Mouse (Mus musculus) embryonic facial prominence, embryonic 11.5 days (tissue): ENCODE data around the gene Lca5. TPM values are rescaled to one million over a fixed set of nuclear protein-coding genes. Genes with fewer than 3 reads are reported as not detected.

Experiments
- ATAC-seq: fragments of 200-750 bp; cut with Nextera tagmentation; replicated peaks from 2 replicates; pipeline ENCODE4 v1.8.0; 2017; ENCODE audit warnings: low read depth; ENCODE audit not compliant: insufficient number of reproducible peaks, low FRiP score, low TSS enrichment
- DNase-seq: peaks from one replicate; pipeline ENCODE4 v3.0.0-alpha.2; 2015; ENCODE audit warnings: low spot score
- H3K27ac ChIP-seq: fragments of 300-500 bp; sonication (generic); replicated peaks from 2 replicates; pipeline ENCODE4 v1.5.1; 2014; ENCODE audit warnings: mild to moderate bottlenecking, low read depth, low read length, control low read depth
- H3K27me3 ChIP-seq: fragments of 300-500 bp; sonication (generic); 2 replicates; pipeline ENCODE4 v1.6.1; 2014; ENCODE audit warnings: mild to moderate bottlenecking, low read length, moderate library complexity, mixed read lengths; ENCODE audit not compliant: control insufficient read depth, insufficient read depth
- H3K36me3 ChIP-seq: fragments of 300-500 bp; sonication (generic); replicated peaks from 2 replicates; pipeline ENCODE4 v1.6.1; 2014; ENCODE audit warnings: low read depth, mild to moderate bottlenecking, low read length, moderate library complexity, mixed read lengths; ENCODE audit not compliant: control insufficient read depth, insufficient read depth
- H3K4me1 ChIP-seq: fragments of 300-500 bp; sonication (generic); 2 replicates; pipeline ENCODE4 v1.6.1; 2014; ENCODE audit warnings: low read length, mixed read lengths; ENCODE audit not compliant: control insufficient read depth, insufficient read depth
- H3K4me2 ChIP-seq: fragments of 300-500 bp; sonication (generic); 2 replicates; pipeline ENCODE4 v1.6.1; 2014; ENCODE audit warnings: low read depth, mild to moderate bottlenecking, control low read depth, low read length, moderate library complexity
- H3K4me3 ChIP-seq: fragments of 300-500 bp; sonication (generic); 2 replicates; pipeline ENCODE4 v1.5.1; 2014; ENCODE audit warnings: low read depth, low read length, control low read depth
- H3K9ac ChIP-seq: fragments of 300-500 bp; sonication (generic); replicated peaks from 2 replicates; pipeline ENCODE4 v1.6.1; 2014; ENCODE audit warnings: mild to moderate bottlenecking, control low read depth, low read length
- H3K9me3 ChIP-seq: fragments of 300-500 bp; sonication (generic); replicated peaks from 2 replicates; pipeline ENCODE4 v1.6.1; 2016; ENCODE audit warnings: mild to moderate bottlenecking, low read length, inconsistent platforms, mixed read lengths; ENCODE audit not compliant: control insufficient read depth
- WGBS: fragments of 180-500 bp; shearing (Covaris S2); extraction: QIAGEN DNeasy Blood & Tissue Kit; methylation state at CpG from one replicate; pipeline ENCODE4 v1.1.7; 2014; 5-methylcytosine and 5-hydroxymethylcytosine counted together
- polyA plus RNA-seq: library from polyadenylated mRNA; unstranded; fragments of >200 nt; fragmentation: Nextera tagmentation; extraction: Ambion mirVana; gene quantifications from 2 replicates; pipeline ENCODE4 v1.2.1, GENCODE M21; 2014

Gene Lca5
- polyA plus RNA-seq, 1 experiment from 2014 or later, result 27.1 TPM

DNA sequence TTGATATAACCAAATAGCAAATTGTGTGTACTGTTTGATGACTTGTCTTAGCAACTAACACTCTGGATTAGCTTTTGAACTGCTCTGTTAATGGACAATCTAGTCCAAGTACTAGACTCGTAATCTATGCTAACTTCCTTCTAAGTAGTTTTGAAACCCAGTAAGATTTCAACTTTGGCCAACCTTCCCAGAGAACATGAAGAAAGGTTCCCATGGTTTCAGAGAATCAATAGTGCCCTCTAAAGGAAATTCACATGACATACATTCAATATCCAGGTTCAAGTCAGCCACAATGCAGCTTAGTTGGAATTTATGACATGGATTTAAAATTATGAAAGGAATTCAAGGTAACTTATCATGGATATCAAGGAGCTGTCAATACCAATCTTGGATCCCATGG, 70.0 kb downstream of the Lca5 start:
- DNase-seq, result peak; percentile 63
- H3K36me3 ChIP-seq, result no peaks in the 10 kb centered on the region
- H3K27me3 ChIP-seq, result no peaks in the 10 kb centered on the region
- no peaks in the 10 kb centered on the region for H3K4me1 ChIP-seq
- no peak overlapping the region for H3K4me2 ChIP-seq
- ATAC-seq, result no peak
- H3K27ac ChIP-seq, result no peak overlapping the region
- WGBS, result 36% methylated on average over 1 of the region's 1 CpGs
- H3K9ac ChIP-seq, result no peak overlapping the region
- H3K9me3 ChIP-seq, result no peaks in the 10 kb centered on the region
- H3K4me3 ChIP-seq, result no peak overlapping the region

- WGBS, result 95% methylated on average over 1 of the region's 1 CpGs
- Histone ChIP-seq H3K4me1 (no peaks in the 10 kb centered on the region), H3K9me3 (no peaks in the 10 kb centered on the region), H3K4me3 (no peak overlapping the region), H3K27me3 (no peaks in the 10 kb centered on the region), H3K36me3 (no peaks in the 10 kb centered on the region), H3K4me2 (no peak overlapping the region), H3K27ac (no peak overlapping the region), H3K9ac (no peak overlapping the region)
- ATAC-seq, result no peak
- peak; percentile 60 for DNase-seq
These were observed 72.7 kb downstream of the Lca5 start for GRCm38 (mm10) chr9:83368234-83368633.

- Histone ChIP-seq H3K4me2 (no peak overlapping the region), H3K27ac (no peak overlapping the region), H3K4me3 (no peak overlapping the region), H3K4me1 (0 out of 2 replicates have a peak, but pooled peaks cover 2% of the 10 kb centered on the region), H3K27me3 (no peaks in the 10 kb centered on the region), H3K36me3 (no peaks in the 10 kb centered on the region), H3K9ac (no peak overlapping the region), H3K9me3 (no peaks in the 10 kb centered on the region)
- no peak for ATAC-seq
- DNase-seq, result no peak
- 66% methylated on average over 4 of the region's 4 CpGs for WGBS
These were observed 85.1 kb downstream of the Lca5 start for GRCm38 (mm10) chr9:83355802-83356201.

DNA sequence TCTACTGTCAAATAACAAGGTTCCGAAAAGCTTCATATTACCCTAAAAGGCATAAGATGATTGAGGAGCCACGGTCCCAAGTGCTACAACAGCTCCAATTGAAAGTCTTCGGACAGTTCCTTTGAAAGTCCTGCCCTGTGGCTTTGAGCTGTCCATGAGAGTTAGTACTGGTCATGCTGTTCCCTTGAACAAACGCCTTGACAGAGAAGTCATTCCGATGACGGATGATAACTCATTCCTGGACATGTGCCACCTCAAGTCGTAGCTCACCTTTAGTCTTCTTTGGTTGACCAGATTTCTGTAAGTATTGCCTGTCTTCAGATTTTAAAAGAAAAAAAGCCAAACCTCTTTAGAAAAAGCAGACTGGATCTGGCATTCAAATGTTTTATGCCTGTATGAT, 87.6 kb downstream of the Lca5 start:
- Histone ChIP-seq H3K4me1 (peaks cover 9% of the 10 kb centered on the region), H3K36me3 (no peaks in the 10 kb centered on the region), H3K9ac (no peak overlapping the region), H3K4me3 (no peak overlapping the region), H3K4me2 (no peak overlapping the region), H3K27me3 (no peaks in the 10 kb centered on the region), H3K9me3 (no peaks in the 10 kb centered on the region), H3K27ac (no peak overlapping the region)
- ATAC-seq (no peak), DNase-seq (no peak)
- WGBS, result 69% methylated on average over 7 of the region's 7 CpGs

DNA sequence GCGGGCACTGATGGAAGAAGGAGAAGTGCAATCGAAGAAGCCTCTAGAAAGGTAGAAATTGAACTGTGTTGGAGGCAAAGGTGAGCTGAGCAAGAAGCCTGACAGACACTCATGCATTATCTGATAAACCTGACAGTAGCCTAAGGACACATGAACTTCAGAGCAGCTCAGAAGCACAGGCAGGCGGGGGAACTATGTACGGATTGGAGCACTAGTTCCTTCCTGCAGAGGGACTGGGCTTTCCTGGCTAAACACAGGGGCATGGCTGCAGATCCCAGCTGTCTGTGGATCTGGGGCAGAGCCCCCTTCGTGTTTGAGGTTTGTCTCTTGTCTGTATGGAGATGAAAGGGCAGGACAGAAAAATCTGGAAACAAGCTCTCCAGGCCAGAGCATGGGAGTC, 89.8 kb downstream of the Lca5 start:
- 53% methylated on average over 5 of the region's 5 CpGs for WGBS
- no peak for ATAC-seq
- H3K9me3 ChIP-seq, result no peaks in the 10 kb centered on the region
- peaks cover 9% of the 10 kb centered on the region for H3K4me1 ChIP-seq
- H3K9ac ChIP-seq, result no peak overlapping the region
- no peak overlapping the region; the same call in 1 of the 2 replicates for H3K27ac ChIP-seq
- H3K27me3 ChIP-seq, result no peaks in the 10 kb centered on the region
- no peak for DNase-seq
- H3K36me3 ChIP-seq, result no peaks in the 10 kb centered on the region
- H3K4me3 ChIP-seq, result no peak overlapping the region
- no peak overlapping the region for H3K4me2 ChIP-seq

GRCm38 (mm10) chr9:83350613-83351012, 90.3 kb downstream of the Lca5 start:
- ATAC-seq, result peak; percentile 58; the same call in 1 of the 2 replicates
- Histone ChIP-seq H3K4me1 (peaks cover 9% of the 10 kb centered on the region), H3K4me3 (no peak overlapping the region), H3K4me2 (no peak overlapping the region), H3K27ac (peak overlapping the region; percentile 44; the same call in 1 of the 2 replicates), H3K9me3 (no peaks in the 10 kb centered on the region), H3K27me3 (no peaks in the 10 kb centered on the region), H3K9ac (no peak overlapping the region), H3K36me3 (no peaks in the 10 kb centered on the region)
- DNase-seq, result peak; percentile 73
- 10% methylated on average over 5 of the region's 5 CpGs for WGBS

DNA sequence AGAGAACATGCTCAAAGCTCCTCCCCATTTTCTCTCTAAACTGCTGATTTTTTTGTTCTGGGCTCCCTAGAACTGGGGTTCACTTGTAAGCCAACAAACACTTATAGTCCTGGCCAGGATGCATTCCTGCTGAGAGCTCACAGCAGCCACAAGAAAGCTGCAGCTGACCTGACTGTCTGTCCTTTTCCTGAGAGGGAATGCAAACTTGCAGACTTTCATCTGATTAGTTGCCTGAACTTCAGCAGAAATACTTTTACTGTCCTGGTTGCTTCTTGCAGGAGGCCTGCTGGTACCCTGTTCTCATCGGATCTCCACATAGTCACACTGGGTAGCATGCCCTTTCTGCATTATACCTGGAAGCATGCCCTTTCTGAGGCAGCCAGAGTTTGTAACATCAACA, 91.0 kb downstream of the Lca5 start:
- Histone ChIP-seq H3K9ac (no peak overlapping the region), H3K9me3 (no peaks in the 10 kb centered on the region), H3K36me3 (no peaks in the 10 kb centered on the region), H3K4me3 (no peak overlapping the region), H3K27ac (peak overlapping the region; percentile 44; the same call in 1 of the 2 replicates), H3K27me3 (no peaks in the 10 kb centered on the region), H3K4me2 (no peak overlapping the region), H3K4me1 (peaks cover 9% of the 10 kb centered on the region)
- DNase-seq, result no peak
- WGBS, result 4% methylated on average over 1 of the region's 1 CpGs
- no peak for ATAC-seq

DNA sequence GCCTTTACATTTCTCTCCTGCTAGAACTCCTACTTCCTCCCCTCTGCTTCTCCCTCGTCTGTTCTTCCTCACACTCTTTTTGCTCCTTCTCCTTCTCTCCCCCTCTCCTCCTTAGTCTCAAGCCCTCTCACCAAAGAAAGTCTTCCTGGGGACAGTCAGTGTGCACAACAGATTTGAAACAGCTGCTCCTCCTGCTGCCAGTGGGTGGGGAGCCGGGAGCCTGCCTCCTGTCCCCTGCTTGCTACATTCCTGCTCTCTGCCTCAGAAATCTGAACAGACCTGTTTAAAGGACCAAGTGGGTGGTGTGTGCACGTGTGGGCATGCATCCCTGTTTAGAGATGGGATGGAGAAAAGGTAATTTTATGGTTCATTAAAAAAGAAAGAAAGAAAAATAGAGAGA, 91.4 kb downstream of the Lca5 start:
- Histone ChIP-seq H3K27me3 (no peaks in the 10 kb centered on the region), H3K4me3 (no peak overlapping the region), H3K4me1 (peaks cover 9% of the 10 kb centered on the region), H3K9me3 (no peaks in the 10 kb centered on the region), H3K4me2 (no peak overlapping the region), H3K27ac (peak overlapping the region; percentile 58; the same call in 1 of the 2 replicates), H3K36me3 (no peaks in the 10 kb centered on the region), H3K9ac (no peak overlapping the region)
- DNase-seq (peak; percentile 72), ATAC-seq (0 out of 2 replicates have a peak, but pooled peaks have one; percentile 68)
- WGBS, result 0% methylated on average over 3 of the region's 3 CpGs
